Mouse (Mus musculus): Measurements from ENCODE around the gene Gm43191. TPM values are rescaled to one million over a fixed set of nuclear protein-coding genes. Genes with fewer than 3 reads are reported as not detected.

Gene Gm43191
- total RNA-seq, 2 experiments from 2014 or later, result not detected

DNA sequence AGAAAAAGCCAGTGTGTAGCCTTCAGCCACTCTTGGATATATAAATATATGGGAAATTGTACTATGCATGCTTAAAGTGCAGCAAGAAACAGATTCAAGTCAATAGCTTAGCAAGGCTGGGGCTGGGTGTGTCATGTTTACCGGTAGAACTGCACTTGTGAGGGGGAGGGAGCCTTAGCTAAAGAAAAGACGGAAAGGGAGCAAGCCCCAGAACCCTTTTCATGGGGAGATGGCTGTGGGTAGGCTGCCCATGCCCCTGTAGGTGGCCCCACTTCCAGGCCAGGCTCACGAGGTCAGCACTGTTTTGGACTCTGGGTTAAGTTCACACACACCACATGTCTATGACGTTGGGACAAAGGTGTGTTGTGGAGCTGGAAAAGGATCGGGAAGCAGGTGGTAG lies 45.3 kb downstream of the Gm43191 start:
- no peak for DNase-seq (ENCODE audit: low spot score in 2 of 2)
- intact Hi-C loops (cut with DNase I), result no loop called here

DNA sequence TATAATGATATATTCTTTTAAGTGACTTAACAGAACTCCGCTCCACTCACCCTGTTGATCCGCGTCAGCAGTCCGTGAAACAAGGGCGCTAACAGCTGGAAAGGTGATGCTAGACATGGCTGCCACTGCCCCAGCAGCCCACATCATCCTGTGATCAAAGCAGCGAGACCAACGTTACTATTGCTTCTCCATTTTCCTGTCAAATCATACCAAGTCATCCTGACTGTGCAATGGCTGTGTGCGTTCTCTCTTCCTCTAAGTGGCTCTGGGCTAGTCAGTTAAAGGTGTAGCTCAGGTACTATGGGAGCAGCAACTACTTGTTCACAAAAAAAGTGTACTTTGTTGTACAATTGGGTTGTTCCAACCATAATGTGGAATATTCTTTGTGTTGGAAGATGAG lies 46.2 kb downstream of the Gm43191 start:
- intact Hi-C loops (cut with DNase I), result no loop called here
- no peak for DNase-seq (ENCODE audit: low spot score in 2 of 2)

- intact Hi-C loops (cut with DNase I), result no loop called here
Measured at GRCm38 (mm10) chr3:116634091-116634490, 47.0 kb downstream of the Gm43191 start.

GRCm38 (mm10) chr3:116632971-116633370 lies 48.1 kb downstream of the Gm43191 start:
- no peak for DNase-seq (ENCODE audit: low spot score in 2 of 2)
- intact Hi-C loops (cut with DNase I), result no loop called here

More at GRCm38 (mm10) chr3:116634091-116634490, 47.0 kb downstream of the Gm43191 start:
- no peak for DNase-seq (ENCODE audit: low spot score in 2 of 2)

- DNase-seq (ENCODE audit: low spot score in 2 of 2), result no peak
- intact Hi-C loops (cut with DNase I), result no loop called here
Measured at GRCm38 (mm10) chr3:116631459-116631858, 49.6 kb downstream of the Gm43191 start.

DNA sequence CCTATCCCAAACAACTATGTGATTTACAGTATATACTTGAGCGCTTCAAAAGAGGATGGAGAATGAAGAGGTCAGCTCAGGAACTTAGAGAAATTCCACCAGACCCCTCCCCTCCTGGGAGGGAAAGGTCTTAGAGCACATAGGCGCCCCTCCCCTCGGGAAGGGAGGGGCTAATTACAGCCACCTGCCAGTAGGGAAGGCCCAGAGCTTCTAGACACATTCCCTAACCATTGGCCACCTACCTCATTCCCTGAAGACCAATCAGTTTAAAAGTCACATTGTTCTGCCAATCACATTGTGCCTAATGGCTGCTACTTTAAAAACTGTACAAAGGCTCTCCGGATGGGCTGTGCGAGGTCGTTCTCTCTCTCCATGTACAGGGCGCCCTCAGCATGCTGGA lies 58.4 kb downstream of the Gm43191 start:
- intact Hi-C loops (cut with DNase I), result no loop called here
- no peak for DNase-seq (ENCODE audit: low spot score in 2 of 2)

GRCm38 (mm10) chr3:116620636-116621370 lies 60.3 kb downstream of the Gm43191 start:
- DNase-seq (ENCODE audit: low spot score in 2 of 2), result no peak

DNA sequence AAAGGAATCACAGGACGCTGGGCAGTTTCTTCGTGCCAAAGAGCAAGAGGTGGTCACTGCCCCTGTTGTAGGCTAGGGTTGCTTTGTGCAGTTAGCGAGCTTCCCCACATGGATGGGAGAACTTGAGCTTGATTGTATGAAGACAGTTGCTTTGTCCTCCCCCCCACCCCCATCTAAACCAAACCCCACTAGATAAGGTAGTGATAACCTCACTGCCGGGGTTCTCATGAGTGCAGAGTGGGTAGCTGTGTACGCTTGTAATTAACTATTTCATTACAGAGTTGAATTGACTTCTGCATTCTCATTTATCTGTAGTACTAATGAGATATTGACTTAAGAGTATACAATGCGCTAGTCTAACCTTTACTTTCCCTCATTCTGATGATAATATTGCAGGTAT lies 62.2 kb downstream of the Gm43191 start:
- no peak for DNase-seq (ENCODE audit: low spot score in 2 of 2)
- intact Hi-C loops (cut with DNase I), result no loop called here

More at GRCm38 (mm10) chr3:116620636-116621370, 60.3 kb downstream of the Gm43191 start:
- intact Hi-C loops (cut with DNase I), result no loop called here

- intact Hi-C loops (cut with DNase I), result no loop called here
- DNase-seq (ENCODE audit: low spot score in 2 of 2), result no peak
Measured at GRCm38 (mm10) chr3:116615318-116616068, 65.6 kb downstream of the Gm43191 start.

- peak in 1 of 2 experiments; percentile 17 for DNase-seq (ENCODE audit: low spot score in 2 of 2)
- intact Hi-C loops (cut with DNase I), result no loop called here
Measured at GRCm38 (mm10) chr3:116614295-116614892, 66.7 kb downstream of the Gm43191 start, which contains the start of gene Trmt13. Gene Trmt13 (minus strand): TSS chr3:116614587.

- intact Hi-C loops (cut with DNase I), result no loop called here
- DNase-seq (ENCODE audit: low spot score in 2 of 2), result no peak
Measured at GRCm38 (mm10) chr3:116604570-116604969, 76.5 kb downstream of the Gm43191 start.

GRCm38 (mm10) chr3:116601781-116602180 lies 79.3 kb downstream of the Gm43191 start:
- DNase-seq (ENCODE audit: low spot score in 2 of 2), result no peak
- intact Hi-C loops (cut with DNase I), result no loop called here

DNA sequence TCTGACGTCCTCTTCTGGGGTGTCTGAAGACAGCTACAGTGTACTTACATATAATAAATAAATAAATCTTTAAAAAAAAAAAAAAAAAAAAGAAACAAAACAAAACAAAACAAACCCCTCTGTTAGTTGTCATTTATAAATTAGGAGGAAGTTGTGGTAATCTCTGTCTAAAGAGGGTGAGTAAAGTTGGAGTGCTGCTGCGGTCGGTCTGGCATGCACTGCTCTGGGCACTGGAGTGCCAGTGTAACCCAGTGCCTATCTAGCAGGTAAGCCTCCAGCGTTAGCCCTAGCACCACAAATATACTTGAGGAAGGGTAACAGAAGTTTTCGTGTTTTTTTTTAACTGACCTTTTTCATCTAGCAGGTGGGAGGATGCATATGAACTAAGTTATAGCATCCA lies 80.1 kb downstream of the Gm43191 start:
- intact Hi-C loops (cut with DNase I), result no loop called here
- DNase-seq (ENCODE audit: low spot score in 2 of 2), result no peak

DNA sequence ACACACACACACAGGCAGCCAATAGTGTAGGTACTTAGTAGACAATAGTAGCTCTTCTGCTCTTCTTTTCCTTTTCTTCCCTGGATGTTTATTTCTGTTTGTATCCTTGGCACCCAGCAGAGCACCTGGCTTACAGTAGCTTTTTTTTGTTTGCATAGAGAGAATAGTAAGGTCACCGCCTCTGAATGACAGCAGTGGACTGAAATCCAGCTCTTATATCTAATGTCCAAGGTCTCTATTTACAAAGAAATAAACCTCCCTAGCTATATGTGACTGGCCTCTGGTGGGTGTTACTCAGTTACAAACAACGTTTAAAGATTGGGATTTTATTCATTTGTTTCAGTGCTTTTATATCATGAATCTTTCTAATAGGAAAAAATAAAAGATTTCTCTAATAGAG lies 81.4 kb downstream of the Gm43191 start:
- intact Hi-C loops (cut with DNase I), result no loop called here
- no peak for DNase-seq (ENCODE audit: low spot score in 2 of 2)

GRCm38 (mm10) chr3:116595603-116595991 lies 85.5 kb downstream of the Gm43191 start:
- intact Hi-C loops (cut with DNase I), result loop anchor here (2.0 kb wide), 1 partner anchor 67 kb away; the partner anchor contains the start of gene Mfsd14a
- DNase-seq (ENCODE audit: low spot score in 2 of 2), result no peak

DNA sequence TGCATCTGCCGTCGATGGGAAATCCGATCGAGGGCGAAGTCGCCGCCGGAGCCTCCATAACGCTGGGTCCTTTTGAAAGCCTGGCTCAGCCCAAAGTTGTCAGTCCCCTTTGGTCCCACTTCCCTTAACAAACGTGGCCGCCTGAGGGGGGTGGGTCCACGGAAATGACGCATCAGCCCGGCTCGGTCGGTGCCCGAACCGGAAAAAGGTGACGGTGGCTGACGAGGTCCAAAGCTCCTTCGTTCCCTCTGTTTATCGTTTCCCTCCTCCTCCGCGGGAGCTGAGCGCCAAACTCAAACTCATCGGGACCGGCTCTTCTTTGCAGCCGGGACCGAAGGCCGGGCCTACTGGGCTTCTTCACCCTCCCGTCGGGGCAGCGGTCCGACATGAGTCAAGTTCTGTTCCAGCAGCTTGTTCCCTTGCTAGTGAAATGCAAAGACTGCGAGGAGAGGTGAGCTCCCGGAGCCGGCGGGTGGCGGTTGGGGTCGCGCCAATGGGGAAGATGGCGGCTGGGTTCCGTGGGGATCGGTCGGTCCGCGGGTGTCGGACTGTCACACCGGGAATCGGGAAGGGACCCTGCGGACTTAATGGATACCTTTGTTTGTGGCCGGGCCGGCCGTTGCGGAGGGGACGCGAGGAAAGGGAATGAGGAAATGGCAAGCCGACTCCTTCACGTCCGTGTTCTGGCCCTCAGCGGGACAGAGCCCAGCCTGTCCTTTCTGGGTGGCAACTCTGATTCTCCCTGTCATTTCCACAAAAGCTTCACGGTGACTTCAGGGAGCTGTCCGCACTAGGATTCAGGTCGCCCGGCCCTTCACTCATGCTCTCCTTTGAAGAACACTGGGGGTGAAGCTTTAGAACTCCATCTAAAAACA lies 86.1 kb downstream of the Gm43191 start, which contains the start of gene Sass6:
Gene Sass6 (plus strand): TSS at position 255 of the 875 bp plus-strand sequence.
- intact Hi-C loops (cut with DNase I), result loop anchor here (2.0 to 5.0 kb wide), 2 partner anchors 68 to 152 kb away; partner anchors contain the start of gene Mfsd14a
- peak; percentile 99 for DNase-seq (ENCODE audit: low spot score in 2 of 2)

- intact Hi-C loops (cut with DNase I), result loop anchor here (2.0 to 5.0 kb wide), 2 partner anchors 69 to 153 kb away; partner anchors contain the start of gene Mfsd14a
- DNase-seq (ENCODE audit: low spot score in 2 of 2), result peak; percentile 49 to 51
Measured at GRCm38 (mm10) chr3:116594076-116594727, 86.9 kb downstream of the Gm43191 start.

All from left cerebral cortex, postnatal 14 days (tissue).